Mouse (Mus musculus) megakaryocyte progenitor cell, adult 5-6 weeks (primary cell): ENCODE measurements around the gene Map3k1. TPM values are rescaled to one million over a fixed set of nuclear protein-coding genes. Genes with fewer than 3 reads are reported as not detected.
A peak's percentile ranks its signal among the peaks of the same experiment; 100 is the strongest.
"Not testable (repeated sequence)": the region's sequence is repeated elsewhere in the genome, so short reads cannot be mapped to it uniquely, and the experiment has no call there.

Experiments used
- ATAC-seq: replicated peaks from 2 replicates; pipeline ENCODE4 v1.8.0; 2016; ENCODE audit warnings: mild to moderate bottlenecking, moderate TSS enrichment, inconsistent platforms; ENCODE audit not compliant: poor library complexity
- total RNA-seq, 2 experiments: library from RNA; stranded (forward) in 1 of 2; stranded (reverse) in 1 of 2; fragments of 157-497, 149-512 nt in 1 of 2; fragments of 200-1000 nt in 1 of 2; gene quantifications; 2 replicates each; pipeline versions ENCODE4 v1.2.3 to v1.2.4; 2015 to 2017

The Map3k1 gene
- total RNA-seq, 2 experiments from 2014 or later: 26.2 to 32.2 TPM

DNA sequence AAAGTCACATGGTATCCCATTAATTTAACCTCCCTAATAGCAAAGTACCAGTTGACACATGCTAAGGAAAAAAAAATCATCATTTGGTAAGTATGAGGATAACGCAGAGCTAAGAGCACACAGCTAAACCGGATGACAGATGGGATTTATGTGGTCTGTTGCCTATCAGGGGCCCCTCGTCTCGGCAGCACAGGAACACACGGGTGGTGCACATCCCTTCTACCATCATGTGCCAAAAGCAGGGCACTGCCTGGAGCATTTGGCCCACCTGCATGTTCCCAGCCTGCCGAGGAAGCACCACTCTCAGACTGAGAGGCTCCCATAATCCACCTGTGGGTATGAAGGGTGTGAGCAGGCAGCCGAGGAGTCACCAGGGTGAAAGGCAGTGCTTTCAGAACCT is 63.6 kb downstream of the Map3k1 start:
- ATAC-seq: no peak

DNA sequence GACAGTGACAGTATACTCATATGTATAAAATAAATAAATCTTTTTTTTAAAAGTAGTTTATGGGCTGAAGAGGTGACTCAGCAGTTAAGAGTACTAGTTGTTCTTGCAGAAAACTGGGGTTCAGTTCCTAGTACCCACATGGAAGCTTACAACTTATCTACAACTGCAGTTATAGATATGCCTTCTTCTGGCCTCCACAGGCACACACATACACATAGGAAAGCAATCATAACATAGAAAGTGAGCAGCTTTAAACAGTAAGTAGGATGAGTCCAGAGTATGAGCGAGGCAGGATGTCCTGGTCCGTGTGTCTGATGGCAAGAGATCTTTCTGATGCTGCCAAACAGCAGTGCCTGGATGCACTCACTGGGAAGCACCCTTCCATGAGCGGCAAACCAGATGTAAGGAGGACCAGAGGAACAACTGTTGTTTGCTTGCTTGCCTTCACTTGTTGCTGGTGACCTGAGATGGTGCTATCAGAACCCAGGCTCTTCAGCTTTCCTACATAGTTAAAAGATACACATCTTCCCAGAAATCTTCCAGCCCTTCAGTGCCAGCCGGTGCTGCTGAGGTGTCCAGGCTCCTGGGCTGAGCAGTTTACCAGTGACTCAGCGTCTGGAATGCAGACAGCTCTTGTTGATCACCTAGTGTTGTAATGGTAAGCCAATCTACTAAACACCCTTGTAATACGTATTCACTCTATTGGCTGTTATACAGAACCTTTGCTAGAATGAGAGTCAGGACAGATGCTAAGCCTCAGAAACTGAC is 64.4 kb downstream of the Map3k1 start:
- peak; percentile 44 for ATAC-seq

DNA sequence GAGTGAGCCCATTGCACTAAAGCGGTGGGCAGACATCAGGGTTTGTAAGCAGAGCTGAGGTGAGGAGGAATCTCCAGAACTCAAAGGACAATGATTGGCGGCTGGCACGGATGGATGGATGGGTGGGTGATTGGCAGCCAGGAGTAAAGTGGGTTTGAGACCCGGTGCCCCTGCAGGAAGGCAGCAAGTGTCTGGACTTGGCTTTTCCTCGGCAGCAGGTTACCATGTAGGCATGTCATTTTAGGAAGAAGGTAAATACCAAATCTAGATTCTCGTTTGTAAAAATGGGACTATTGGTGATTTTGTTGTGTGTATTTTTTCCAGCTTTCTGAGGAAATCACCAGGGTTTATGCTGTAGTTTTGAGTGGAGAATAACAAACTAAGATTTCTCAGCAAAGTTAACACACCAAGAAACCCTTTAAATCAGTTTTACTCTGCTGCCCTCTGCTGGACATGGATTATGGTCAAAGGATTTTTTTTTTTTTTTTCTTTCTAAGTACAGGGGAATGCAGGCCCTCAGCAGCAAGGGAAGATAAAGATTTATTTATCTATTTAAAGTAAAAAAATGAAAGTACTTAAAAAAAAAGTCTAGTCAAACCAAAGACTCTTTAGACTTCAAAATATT is 66.7 kb downstream of the Map3k1 start:
- ATAC-seq: peak; percentile 74

DNA sequence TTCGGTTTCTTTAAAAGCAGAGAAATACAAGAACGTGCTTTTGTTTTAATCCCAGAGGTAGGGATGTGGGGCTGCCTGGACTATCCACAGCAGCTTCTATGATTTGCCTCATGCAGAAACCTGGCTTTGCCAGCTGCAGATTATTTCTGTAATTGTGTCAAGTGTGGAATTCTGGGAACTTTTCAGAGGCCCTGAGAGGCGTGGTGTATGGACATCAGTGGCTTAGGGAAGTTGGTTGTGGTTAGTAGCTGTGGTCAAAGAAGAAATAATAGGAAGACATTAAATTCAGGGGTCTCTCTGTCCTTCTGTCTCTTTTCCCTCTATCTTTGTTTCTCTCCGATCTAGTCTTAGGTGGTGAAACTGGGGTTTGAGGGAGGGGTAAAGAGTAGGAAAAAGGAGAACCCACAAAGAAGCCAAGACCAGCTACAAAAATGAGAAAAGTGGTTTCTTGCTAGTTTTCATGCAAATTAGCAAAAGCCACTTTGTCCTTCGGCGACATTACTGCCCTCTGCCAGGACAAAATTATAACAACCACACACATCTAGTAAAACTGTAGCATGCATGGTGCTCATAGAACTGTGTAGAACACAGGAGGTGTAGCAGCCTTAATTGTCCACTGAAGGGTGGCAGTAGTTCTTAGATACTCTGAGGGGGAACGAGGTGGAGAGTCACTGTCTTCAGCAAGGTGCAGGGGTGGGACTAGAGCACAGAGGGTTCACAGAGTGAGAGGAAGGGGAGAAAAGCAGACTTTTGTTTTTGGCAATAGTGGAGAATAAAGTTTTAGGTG is 67.4 kb downstream of the Map3k1 start:
- peak; percentile 24 for ATAC-seq

DNA sequence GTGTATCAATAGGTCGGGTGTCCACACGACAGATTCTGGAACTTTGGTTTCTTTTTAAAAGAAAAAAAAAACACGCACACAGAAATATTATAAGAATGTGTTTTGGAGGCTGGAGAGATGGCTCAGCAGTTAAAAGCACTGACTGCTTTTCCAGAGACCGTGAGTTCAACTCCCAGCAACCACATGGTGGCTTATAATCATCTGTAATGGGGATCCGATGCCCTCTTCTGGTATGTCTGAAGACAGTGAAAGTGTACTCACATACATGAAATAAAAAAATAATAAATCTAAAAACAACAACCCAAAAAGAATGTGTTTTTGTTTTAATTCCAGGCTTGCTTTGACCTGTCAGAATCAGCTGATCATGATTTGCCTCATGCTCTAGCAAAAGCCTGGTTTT is 81.9 kb downstream of the Map3k1 start:
- no peak for ATAC-seq

- ATAC-seq: peak; percentile 90
These were observed 83.4 kb downstream of the Map3k1 start for GRCm38 (mm10) chr13:111725165-111726077.

- ATAC-seq: peak; percentile 21
These were observed 84.0 kb downstream of the Map3k1 start for GRCm38 (mm10) chr13:111724811-111725164.

DNA sequence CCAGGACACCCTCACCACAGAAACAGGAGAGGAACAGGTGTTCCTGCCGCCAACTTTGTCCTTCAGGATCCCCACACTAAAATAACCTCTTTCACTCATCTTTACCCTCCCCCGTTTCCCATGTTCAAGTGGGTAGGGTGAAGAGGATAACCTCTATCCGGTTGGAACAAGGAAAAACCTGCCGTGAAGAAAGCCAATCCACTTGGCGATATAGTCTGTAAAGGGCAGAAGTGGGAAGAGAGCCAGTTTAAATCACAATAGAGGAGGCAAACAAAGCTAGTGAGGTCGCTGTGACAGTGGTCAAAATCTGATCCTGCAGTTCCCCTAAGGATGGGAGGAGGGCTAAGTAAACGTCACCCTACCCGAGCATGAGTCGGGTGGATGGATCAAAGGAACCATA is 89.1 kb downstream of the Map3k1 start:
- no peak for ATAC-seq

- ATAC-seq: no peak
These were observed 98.3 kb downstream of the Map3k1 start for GRCm38 (mm10) chr13:111710531-111710930.

DNA sequence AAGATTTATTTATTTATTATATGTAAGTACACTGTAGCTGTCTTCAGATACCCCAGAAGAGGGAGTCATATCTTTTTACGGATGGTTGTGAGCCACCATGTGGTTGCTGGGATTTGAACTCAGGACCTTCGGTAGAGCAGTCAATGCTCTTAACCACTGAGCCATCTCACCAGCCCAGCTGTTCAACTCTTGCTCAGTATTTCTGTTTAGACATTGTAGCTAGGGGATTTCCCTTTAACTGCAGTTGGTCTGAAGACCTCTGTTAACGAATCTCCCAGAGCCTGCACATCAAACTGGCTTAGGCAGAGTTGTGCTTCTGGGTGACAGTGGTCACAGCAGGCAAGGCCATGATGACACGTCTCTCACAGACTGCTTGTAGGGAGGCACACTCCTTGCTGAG is 104.8 kb downstream of the Map3k1 start:
- not testable (repeated sequence) for ATAC-seq

DNA sequence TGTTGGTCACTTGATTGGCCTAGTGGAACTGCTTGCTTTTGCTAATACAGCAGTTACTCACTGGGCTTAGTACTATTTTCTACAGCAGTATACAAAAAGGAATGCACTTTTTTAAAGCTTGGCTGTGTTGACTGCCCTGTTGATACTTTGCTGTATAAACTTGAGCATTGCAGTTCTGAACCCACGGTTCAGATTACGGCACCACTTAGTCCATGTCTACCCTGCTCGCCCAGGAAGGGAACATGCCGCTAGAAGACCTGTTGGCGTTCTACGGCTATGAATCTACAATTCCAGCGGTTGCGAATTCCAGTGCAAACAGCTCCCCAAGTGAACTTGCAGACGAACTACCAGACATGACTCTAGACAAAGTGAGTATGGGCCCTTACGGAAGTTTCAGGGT is 105.4 kb downstream of the Map3k1 start:
- ATAC-seq: no peak

Other genes starting within 250 kb of the Map3k1 start
- not detected in 2 replicates for gene Gm10198, start 216.2 kb downstream of the Map3k1 start, total RNA-seq (2015)
- not detected in 2 replicates for gene Gm10198, start 216.2 kb downstream of the Map3k1 start, total RNA-seq (2017)
- 32.0 and 33.3 TPM in 2 replicates for gene Mier3, start 128.0 kb downstream of the Map3k1 start, total RNA-seq (2015)
- 35.9 and 53.4 TPM in 2 replicates for gene Mier3, start 128.0 kb downstream of the Map3k1 start, total RNA-seq (2017)